ENCODE assay signal across 21 mouse cellular contexts in the genomic region with DNA sequence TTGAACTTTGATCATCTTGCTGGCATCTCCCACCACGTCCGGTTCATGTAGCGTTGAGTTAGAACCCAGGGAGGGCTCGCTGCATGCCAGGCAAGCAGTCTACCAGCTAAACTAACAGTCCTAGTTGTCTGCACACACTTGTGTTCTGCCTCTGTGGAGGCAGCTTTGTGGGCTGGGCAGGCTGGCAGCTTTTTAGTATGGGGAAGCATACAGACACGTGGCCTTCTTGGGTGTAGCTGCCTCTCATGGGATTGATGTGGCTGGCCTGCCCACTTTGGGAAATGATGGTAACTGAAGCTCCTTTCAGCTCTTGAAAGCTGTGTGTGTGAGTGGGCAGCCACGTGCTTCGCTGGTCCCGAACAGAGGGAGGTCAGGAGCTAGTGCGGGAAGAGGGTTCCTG.
A peak's percentile ranks its signal among the peaks of the same experiment; 100 is the strongest.
DNase-seq lines count a peak whose midpoint lies in the region; ATAC-seq lines count a peak whose summit lies in the region.
"Had no signal": no experiment of that assay in that cellular context is flagged by ENCODE, and none has a peak within 500 bp of the region (broad histone marks: within the 10 kb centered on the region; RNA-seq: fewer than 3 reads in every experiment).

No protein-coding gene starts in this region.

- peak; percentile 65 for ATAC-seq in frontal cortex, adult (ENCODE audit: low TSS enrichment)
- ATAC-seq: activated CD4-positive, CD25-positive, alpha-beta regulatory T cell, adult 4 months; CD4-positive, CD25-positive, alpha-beta regulatory T cell, adult 4 months; forebrain, embryonic 14.5 days; forebrain, embryonic 16.5 days; Patski had no signal

- no peak for DNase-seq in frontal cortex, postnatal 25 days (ENCODE audit: low spot score in 2 of 2)
- peak; percentile 30 for DNase-seq in layer of hippocampus, adult 9-11 months
- no peak for DNase-seq in layer of hippocampus, adult 11-12 months (ENCODE audit: low spot score)
- peak; percentile 33 for DNase-seq in brain, adult 2 months (ENCODE audit: low read depth, low spot score)
- DNase-seq in testis, postnatal 10 days (ENCODE audit: low spot score), result no peak
- DNase-seq: adrenal gland, adult 8-10 months; adrenal gland, postnatal 14 days; adrenal gland, postnatal 36 days; cerebellum, adult 11 months; cerebellum, adult 18-20 months; cerebellum, adult 8-10 months; cerebellum, adult 9-11 months; cerebellum, postnatal 14 days; cerebellum, postnatal 36 days; embryo, embryonic 11 days had no signal

Comparison
In these comparisons a context has a peak if more than half of its experiments do, and no peak if none do; other contexts are left out.
1. DNase-seq: peak in layer of hippocampus, adult 9-11 months (single experiment) and brain, adult 2 months (single experiment); none in frontal cortex, postnatal 25 days (0 of 2), layer of hippocampus, adult 11-12 months (single experiment) and testis, postnatal 10 days (single experiment).